Mouse (Mus musculus) thymus, postnatal 0 days (tissue): ENCODE data around the gene Nacad. TPM values are rescaled to one million over a fixed set of nuclear protein-coding genes. Genes with fewer than 3 reads are reported as not detected.
A peak's percentile ranks its signal among the peaks of the same experiment; 100 is the strongest.

ENCODE experiments used
- DNase-seq: peaks from one replicate; pipeline ENCODE4 v3.0.0-alpha.2; 2015; ENCODE audit warnings: low spot score
- polyA plus RNA-seq: library from polyadenylated mRNA; unstranded; fragments of >200 nt; fragmentation: Nextera tagmentation; extraction: Ambion mirVana; gene quantifications from 2 replicates; pipeline ENCODE4 v1.2.1, GENCODE M21; 2015

Gene Nacad
- polyA plus RNA-seq, 1 experiment from 2014 or later, result 0.33 TPM

DNA sequence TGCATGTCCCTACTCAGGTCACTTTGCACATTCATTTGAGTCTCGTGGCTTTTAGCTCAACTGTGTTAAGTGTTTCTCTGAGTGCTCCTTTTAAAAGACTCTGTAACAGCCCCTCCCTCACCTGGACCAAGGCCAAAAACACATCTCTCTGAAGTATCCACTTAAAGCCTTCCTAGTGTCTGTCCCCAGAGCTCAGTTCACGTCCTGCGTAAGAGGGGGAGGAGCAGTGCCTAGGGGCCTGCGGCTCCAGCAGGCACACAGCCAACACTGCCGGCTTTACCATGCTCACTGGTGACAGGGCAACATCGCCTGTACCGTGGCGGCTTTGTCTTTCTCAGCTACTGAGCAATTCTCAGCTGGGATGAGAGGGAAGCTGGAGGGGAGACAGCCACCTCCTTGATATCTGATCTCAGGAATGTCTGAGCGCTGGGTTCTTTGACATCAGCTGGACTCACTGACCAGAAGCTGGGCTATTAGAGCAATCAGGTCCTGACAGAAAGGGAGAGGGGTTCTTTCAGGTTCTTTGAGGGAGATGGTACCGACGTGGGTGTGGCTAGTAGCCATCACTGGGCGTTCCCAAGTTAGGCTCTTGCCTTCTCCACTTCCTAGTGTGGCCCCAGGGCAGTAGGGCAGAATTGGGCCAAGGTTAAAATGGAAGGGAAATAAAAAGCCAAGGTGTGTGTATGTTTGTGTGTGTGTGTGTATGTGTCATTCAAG lies 1.8 kb downstream of the Nacad start:
- no peak for DNase-seq

DNA sequence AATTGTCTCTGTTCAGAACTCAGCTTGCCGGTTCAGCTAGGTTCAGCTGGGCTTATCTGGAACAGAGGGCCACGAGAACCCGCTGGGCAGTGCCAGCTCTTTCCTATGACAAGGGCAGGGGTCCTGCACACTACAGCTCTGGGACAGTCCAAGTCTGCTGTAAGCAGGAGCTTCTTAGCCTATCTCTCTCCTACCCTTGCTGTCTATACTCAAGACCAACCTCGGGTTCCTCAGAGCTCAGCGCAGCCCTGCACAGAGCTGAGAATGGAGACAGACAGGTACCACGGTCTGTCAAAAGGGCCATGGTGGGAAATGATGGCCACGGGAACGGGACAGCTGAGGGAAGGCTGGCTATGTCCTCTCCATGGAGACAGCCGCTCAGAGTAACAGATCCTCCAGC lies 2.6 kb downstream of the Nacad start:
- no peak for DNase-seq

- DNase-seq, result no peak
These were observed 3.2 kb downstream of the Nacad start for GRCm38 (mm10) chr11:6602662-6603061.

DNA sequence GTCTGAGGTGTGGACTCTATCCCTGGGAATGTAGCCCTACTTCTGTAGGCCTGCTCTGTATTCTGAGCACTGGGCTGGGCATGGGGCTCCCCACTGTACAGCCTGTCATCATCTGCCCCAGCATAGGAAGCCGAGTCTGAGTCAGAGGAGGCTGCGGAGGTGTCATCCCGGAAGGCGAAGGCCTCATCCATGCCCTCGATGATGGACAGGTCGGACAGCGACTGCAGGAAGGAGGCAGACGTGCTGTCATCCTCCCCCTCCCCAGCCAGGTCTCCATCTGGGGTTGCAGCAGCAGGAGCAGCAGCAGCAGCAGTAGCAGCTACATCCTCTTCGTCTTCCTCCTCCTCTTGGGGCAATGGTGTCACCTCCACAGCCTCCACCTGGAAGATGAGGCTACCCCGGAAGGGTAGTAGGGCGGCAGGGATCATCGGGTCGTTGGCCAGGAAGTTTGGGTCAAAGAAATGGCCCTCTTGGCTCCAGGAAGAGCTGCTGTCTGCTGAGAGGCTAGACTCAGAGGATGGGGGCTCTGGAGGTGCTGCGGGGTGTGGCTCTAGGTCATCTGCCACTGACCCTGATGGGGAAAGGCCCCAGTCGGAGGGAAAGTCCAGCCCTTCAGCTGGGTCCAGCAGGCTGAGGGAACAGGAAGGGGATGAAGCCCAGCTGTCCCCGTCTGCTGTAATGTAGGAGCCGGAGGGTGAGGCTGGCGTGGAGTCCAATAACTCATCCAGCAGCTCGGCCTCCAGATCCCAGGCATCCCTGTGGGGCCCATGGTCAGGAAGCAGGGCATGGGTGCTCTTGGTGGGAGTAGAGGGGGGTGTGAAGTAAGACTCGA lies 4.0 kb downstream of the Nacad start:
- DNase-seq, result no peak

GRCm38 (mm10) chr11:6600284-6600944 lies 5.4 kb downstream of the Nacad start:
- no peak for DNase-seq

- DNase-seq, result no peak
These were observed 6.0 kb downstream of the Nacad start for GRCm38 (mm10) chr11:6599831-6600230.

DNA sequence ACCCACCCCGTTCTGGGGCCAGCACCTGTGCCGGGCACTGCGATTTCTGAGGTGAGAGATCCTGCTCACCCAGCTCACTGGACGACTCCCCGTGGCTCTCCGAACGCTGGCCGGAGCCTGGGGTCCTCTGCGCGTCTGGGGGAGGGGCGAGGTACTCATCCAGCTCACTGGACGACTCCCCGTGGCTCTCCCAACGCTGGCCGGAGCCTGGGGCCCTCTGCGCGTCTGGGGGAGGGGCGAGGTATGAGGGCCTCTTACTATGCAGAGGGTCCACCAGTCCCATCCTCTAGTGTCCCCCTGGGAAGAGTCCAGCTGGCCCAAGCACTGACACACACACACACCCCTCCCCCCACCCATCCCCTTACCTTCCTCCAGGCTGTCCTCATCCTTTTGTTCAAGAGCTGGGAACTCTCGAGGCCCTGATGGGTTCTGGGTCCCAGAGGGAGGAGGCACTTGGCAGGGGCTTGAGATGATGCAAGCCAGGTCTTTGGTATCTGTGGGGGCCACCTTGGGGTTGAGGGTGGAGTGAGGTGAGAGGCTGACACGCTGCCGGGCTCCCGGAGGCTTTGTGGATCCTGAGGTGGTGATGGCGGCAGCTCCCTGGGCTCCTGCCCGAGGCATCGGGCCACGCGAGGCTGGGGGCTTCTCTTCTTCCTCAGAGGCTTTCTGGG lies 6.7 kb downstream of the Nacad start:
- no peak for DNase-seq

GRCm38 (mm10) chr11:6598191-6598889 lies 7.5 kb downstream of the Nacad start:
- no peak for DNase-seq

GRCm38 (mm10) chr11:6597523-6597922 lies 8.3 kb downstream of the Nacad start:
- DNase-seq, result no peak

- DNase-seq, result no peak
These were observed 9.2 kb downstream of the Nacad start for GRCm38 (mm10) chr11:6596616-6597015.

DNA sequence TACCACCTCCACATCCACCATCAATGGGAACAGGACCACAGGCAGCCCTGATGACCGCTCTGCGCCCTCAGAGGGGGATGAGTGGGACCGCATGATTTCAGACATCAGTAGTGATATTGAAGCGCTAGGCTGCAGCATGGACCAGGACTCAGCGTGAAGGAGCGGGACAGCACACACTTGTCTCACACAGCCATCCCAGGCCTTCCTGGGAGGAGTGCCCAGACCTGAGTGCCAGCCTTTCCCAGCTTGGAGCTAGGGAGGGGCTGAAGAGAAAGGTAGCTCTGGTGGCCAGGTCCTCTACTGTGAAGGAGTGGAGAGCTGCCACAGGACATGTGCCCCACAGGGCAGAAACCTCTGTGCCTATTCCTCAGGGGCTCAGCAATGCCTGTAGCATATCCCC lies 9.6 kb downstream of the Nacad start:
- no peak for DNase-seq

GRCm38 (mm10) chr11:6595339-6595738 lies 10.5 kb downstream of the Nacad start:
- DNase-seq, result no peak

DNA sequence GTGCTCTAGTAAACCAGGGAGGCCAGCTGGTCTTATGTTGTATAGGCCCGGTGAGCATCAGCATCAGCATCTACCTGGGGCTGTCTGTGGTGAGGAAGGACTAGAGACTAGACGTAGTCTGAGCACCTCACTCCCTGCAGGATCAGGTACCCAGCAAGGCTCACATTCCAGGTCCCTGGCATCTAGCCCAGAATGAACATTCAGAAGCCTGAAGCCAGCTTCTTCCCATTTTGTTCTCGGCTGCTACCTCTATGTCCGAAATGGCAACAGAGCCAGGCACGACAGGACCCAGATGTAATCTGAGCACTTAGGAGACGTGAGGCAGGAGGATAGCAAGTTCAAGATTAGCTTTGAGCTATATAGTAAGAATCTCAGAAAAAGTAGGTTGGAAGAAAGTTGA lies 11.0 kb downstream of the Nacad start:
- DNase-seq, result no peak

DNA sequence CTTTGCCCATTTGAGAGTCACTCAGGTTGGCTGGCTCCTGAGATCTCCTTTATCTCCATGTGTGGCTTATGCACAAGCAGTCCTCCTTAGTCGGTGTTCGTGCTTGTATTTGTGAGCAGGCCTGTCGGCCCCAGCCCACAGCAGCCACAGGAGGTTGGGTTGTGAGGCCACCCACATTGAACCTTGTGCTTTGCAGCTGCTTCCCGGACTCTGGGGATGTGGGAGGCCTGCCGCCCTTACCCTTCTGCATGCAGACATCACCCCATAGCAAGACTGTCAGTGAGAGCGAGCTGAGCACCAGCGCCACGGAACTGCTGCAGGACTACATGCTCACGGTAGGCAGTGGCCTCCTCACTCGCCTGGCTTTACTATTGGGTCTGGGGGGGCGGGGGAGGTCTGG lies 12.4 kb downstream of the Nacad start:
- DNase-seq, result no peak

GRCm38 (mm10) chr11:6590933-6591675 lies 14.7 kb downstream of the Nacad start:
- DNase-seq, result no peak

DNA sequence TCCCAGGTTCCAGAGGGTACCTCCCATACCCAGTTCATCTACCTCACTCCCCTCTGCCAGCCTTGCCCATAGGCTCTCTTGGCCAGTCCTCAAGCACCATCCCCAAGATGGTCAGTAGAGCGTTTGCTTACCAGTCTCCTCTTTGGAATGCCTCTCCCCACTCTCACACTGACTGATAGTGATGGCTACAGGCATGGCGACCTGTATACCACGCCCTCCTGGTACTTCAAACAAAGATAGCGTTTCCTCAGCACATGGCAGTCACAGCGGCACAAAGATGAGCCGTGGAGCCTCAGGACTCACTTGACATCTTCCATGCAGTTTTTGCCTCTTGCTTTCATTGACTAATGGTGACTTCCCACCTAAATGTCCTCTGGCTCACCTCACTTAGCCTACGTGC lies 16.0 kb downstream of the Nacad start:
- no peak for DNase-seq

GRCm38 (mm10) chr11:6588295-6588694 lies 17.6 kb downstream of the Nacad start:
- DNase-seq, result no peak

DNA sequence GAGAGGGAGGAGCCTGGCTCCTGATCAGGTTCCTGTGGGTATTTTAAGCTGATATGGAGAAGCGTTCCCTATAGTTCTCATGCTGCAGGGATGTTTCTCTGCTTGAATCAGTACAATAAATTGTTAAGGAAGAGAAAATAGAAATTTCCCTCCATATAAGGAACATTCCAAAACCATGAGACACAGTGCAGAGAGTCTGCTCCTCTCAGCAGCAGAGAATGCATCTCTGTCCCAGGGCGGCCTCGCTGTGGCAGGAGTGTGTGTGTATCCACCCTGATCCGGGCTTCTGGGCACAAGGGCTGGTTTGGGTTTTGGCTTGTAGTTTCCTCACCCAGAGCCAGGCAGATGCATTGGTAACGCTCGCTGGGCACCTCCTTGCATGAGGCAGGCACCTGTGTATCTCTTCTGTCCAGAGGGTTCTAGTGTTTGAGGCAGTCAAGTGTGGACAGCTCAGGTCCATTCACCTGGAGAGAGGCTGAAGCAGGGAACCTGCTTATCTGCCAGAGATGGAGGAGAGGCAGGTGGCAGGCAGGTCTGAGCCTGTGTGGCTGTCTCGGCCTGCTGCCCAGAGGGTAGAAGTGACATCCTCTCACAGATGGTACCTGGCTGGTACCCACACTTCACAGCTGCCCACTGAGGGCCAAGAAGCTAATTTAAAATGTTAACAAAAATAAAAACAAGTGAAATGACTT lies 18.5 kb downstream of the Nacad start:
- no peak for DNase-seq

- DNase-seq, result peak; percentile 51
These were observed 19.2 kb downstream of the Nacad start for GRCm38 (mm10) chr11:6586660-6587059.

DNA sequence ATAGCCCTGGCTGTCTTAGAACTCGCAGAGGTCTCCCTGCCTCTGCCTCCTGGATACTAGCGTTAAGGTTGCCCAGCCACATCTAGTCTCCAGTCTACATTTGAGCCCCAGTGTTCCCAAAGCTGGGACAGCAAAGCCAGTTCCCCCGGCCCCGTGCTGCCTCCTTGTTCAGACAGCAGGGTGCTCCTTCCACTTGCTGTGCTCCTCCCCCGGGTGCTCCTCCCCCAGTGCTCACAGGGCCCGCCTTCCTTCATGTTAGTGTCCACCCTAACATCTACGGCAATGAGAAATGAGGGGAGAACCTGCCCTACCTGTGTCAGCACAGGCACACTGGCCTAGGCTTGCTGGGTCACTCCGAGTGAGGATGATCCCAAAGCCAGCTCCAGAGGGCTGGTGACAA lies 20.1 kb downstream of the Nacad start:
- no peak for DNase-seq
